Mouse (Mus musculus) testis, adult 2 months (tissue): ENCODE measurements around the gene Ap5z1.

ENCODE experiments used
- CTCF ChIP-seq: fragments of 200-500 bp; IDR thresholded peaks from 2 replicates; pipeline ENCODE4 v1.5.1; 2012; ENCODE audit warnings: low read depth, mild to moderate bottlenecking, inconsistent platforms, low read length, moderate library complexity; ENCODE audit not compliant: control insufficient read depth, insufficient read depth, insufficient replicate concordance
- POLR2A ChIP-seq: fragments of 200-500 bp; IDR thresholded peaks from 2 replicates; pipeline ENCODE4 v1.6.1; 2012; ENCODE audit warnings: low read depth, mild to moderate bottlenecking, inconsistent platforms, low read length, moderate library complexity; ENCODE audit not compliant: control insufficient read depth

DNA sequence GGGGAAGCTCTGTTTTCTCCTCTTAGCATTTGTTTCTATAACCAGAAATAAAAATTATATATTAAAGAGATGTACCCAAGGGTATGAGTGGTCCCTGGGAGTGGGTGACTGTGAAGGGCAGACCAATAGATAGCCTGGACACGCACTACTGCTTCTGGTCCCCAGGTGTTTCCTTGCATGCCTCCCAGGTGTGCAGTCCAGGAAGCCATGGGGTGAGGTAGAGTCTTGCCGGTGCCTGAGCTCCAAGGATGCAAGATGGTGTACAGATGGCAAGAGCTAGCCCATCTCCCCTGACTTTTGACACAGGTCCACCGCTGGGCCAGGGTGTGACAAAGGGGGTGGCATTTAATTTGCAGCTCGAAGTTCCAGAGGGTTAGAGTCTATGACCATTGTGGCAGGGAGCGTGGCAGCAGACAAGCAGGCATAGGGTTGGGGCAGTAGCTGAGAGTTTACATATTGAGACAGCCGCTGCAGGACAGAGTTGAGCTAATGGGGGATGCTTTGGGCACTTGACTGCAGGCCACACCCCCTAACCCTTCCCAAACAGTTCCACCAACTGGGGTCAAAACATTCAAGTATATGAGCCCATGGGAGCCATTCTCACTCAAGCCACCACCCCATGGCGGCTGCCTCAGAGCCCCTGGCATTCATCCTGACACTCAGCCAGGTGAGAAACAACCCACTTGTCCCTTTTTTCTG is 1.7 kb upstream of the Ap5z1 start:
- no peak for TF ChIP-seq CTCF
- TF ChIP-seq POLR2A, result no peak
